Mouse (Mus musculus) left cerebral cortex, adult 6 months (tissue): ENCODE results near the gene Plek2. TPM values are rescaled to one million over a fixed set of nuclear protein-coding genes. Genes with fewer than 3 reads are reported as not detected.

ENCODE experiments used
- long read RNA-seq, 2 experiments: library from polyadenylated mRNA; unstranded; transcript quantifications; one replicate each; pipeline ENCODE4 v2.0.0; 2019 to 2020
- polyA plus RNA-seq: library from polyadenylated mRNA; unstranded; fragments of <200 nt; fragmentation: Nextera tagmentation; gene quantifications from 2 replicates; pipeline ENCODE4 v1.2.3, GENCODE M21; 2021

Plek2 gene
- 0.23 and 0.29 TPM in 2 replicates for polyA plus RNA-seq
- long read RNA-seq, experiment 1, partial matches to known transcripts = 0 of 1 reads
- long read RNA-seq, experiment 1, other reads (novel, unspliced or antisense) = 0 of 1 reads
- long read RNA-seq, experiment 2 = 0 reads

GRCm38 (mm10) chr12:78906707-78907162, at the start of gene Plek2:
TSS of gene Plek2 (minus strand) at chr12:78906964.

GRCm38 (mm10) chr12:78861496-78862253, 45.1 kb downstream of the Plek2 start, which contains the start of the genes Atp6v1d and Eif2s1:
TSS of gene Atp6v1d (minus strand) at chr12:78861638.
TSS of gene Eif2s1 (plus strand) at chr12:78861819.

Other genes starting within 250 kb of the Plek2 start
- gene Fam71d, start 215.4 kb downstream of the Plek2 start, polyA plus RNA-seq = not detected in 2 replicates
- 11.4 and 13.1 TPM in 2 replicates for gene Mpp5, start 158.1 kb downstream of the Plek2 start, polyA plus RNA-seq
- 226 and 285 TPM in 2 replicates for gene Atp6v1d, start 45.3 kb downstream of the Plek2 start, polyA plus RNA-seq
- gene Eif2s1, start 45.1 kb downstream of the Plek2 start, polyA plus RNA-seq = 55.4 and 75.5 TPM in 2 replicates
- gene Tmem229b, start 100.7 kb upstream of the Plek2 start, polyA plus RNA-seq = 7.7 and 12.6 TPM in 2 replicates
- 3.0 and 4.2 TPM in 2 replicates for gene Plekhh1, start 122.2 kb upstream of the Plek2 start, polyA plus RNA-seq
- gene Pigh, start 182.7 kb upstream of the Plek2 start, polyA plus RNA-seq = 8.1 and 10.5 TPM in 2 replicates
- gene Arg2, start 223.8 kb upstream of the Plek2 start, polyA plus RNA-seq = 3.7 and 5.1 TPM in 2 replicates